Mouse (Mus musculus): ENCODE measurements around the gene Gm42906. TPM values are rescaled to one million over a fixed set of nuclear protein-coding genes. Genes with fewer than 3 reads are reported as not detected.

The Gm42906 gene
- total RNA-seq, 1 experiment, result not detected

DNA sequence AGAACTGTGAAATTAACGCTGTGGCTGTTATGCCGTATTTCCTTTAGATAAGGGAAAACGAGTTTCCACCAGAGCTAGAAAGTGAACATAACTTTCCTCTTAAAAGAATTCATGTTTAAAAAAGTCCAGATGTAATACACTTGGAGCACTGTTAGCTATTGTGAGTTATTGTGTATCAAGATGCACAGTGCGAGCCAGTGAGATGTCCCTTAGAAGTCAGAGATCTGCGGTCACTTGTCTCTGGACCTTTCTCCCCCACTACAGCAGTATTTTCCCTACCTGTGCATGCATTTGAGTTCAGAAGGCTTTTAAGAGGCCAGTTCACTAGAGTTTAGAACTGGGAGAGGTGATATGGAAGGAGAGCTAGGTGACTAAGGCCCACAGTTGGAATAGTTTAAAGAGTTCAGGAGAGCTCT lies 58.6 kb downstream of the Gm42906 start:
- no peak for TF ChIP-seq ZNF384 (IDR thresholded peaks at IDR 0.05; ENCODE audit: low read depth, low read length)
- no peak for TF ChIP-seq ZC3H11A (IDR thresholded peaks at IDR 0.05; ENCODE audit: borderline replicate concordance, low read depth, low read length)
- TF ChIP-seq CHD2 (IDR thresholded peaks at IDR 0.05; ENCODE audit: low read depth, low read length), result no peak
- no peak for TF ChIP-seq MAFK (IDR thresholded peaks at IDR 0.05; ENCODE audit: insufficient read depth, low read depth, low read length)
- no peak for TF ChIP-seq HCFC1 (IDR thresholded peaks at IDR 0.05; ENCODE audit: borderline replicate concordance, insufficient read depth, low read length)
- no peak for DNase-seq (ENCODE audit: low read depth, low spot score)
- Histone ChIP-seq H3K36me3 (ENCODE audit: control insufficient read depth, insufficient read depth, low read length, poor library complexity, severe bottlenecking) (no peaks in the 10 kb centered on the region), H3K4me1 (ENCODE audit: control insufficient read depth in 2 of 2, insufficient read depth in 2 of 2, low read length in 2 of 2, poor library complexity in 1 of 2) (peaks cover 0 to 4% of the 10 kb centered on the region in 2 experiments; a peak in 1 of 4 replicates), H3K27ac (ENCODE audit: insufficient read depth, low read depth, low read length, poor library complexity, severe bottlenecking) (peak overlapping the region; percentile 99; the same call in 1 of the 2 replicates), H3K9ac (ENCODE audit: insufficient read depth, low read depth, low read length, poor library complexity, severe bottlenecking) (peak overlapping the region; percentile 97), H3K4me3 (ENCODE audit: insufficient read depth in 1 of 2, low read depth in 1 of 2, low read length in 2 of 2, poor library complexity in 1 of 2, severe bottlenecking in 1 of 2) (peak overlapping the region; percentile 79 to 87), H3K9me3 (ENCODE audit: control insufficient read depth, insufficient read depth, low read depth, low read length) (no peaks in the 10 kb centered on the region)
- in situ Hi-C loops (cut with MboI; ENCODE audit: low sequenced_read_pairs in 2 of 2, unreplicated experiment in 2 of 2), result no loop called here

DNA sequence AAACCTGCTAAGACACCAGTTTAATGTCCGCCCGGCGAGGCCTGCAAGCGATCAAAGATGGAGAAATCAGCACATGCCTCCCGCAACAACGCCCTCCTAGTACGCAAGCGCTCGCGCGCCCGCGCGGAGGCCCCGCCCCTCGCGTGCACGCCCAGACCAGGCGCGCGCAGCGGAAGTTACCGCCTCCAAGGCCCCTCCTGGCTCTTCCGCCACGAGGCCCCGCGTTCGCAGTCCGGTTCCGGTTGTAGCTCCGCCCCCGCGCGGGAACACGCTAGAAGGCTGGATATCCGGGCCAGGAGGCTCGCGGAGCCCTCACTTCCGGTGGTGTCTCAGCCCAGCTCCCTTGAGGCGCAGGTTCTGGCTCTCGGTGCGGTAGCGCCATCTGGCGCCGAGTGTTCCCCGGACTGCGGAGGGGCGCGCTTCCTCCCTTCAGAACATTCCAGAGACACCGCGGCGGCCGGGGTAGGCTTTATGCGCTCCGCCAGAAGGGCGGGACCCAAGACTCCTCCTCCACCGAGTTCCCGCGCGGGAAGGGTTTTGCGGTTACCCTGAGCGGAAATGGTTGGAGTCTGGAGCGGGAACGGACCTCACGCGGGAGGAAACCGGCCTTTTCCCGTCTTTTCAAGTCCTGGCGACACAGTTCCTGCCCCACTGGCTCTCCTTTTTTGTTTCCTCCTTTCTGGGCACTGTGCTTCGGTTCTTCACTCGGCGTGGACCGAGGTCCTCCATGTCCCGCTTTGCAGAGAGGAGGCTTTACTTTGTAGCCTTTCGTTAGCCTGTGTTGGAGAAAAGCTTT lies 59.4 kb downstream of the Gm42906 start:
- in situ Hi-C loops (cut with MboI; ENCODE audit: low sequenced_read_pairs in 2 of 2, unreplicated experiment in 2 of 2), result no loop called here
- H3K9me3 ChIP-seq (ENCODE audit: control insufficient read depth, insufficient read depth, low read depth, low read length), result no peaks in the 10 kb centered on the region

DNA sequence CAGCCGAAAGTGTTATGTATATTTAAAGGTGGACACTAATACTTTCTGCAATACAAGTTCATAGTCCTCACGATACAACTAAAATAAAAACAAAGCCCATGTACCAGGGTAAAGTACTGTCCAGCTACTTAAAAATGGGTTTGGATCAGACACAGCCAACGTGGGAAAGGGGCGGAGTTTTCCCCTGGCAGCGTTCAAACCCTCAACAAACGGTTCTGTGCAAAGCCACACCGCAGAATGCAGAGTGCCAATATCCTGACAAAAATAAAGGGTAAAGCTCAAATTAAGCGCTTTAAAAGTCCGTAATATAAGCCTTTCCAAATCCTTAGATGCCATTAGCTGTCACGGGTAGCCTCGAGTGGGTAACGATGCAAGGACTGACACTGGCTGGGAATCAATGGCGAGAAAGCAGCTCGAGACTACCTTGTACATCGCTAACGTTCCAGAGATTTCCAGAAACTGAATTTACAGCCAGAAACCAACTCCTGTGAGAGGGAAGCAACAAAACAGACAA lies 60.0 kb downstream of the Gm42906 start:
- peak overlapping the region; percentile 81 for H3K9ac ChIP-seq (ENCODE audit: insufficient read depth, low read depth, low read length, poor library complexity, severe bottlenecking)
- H3K9me3 ChIP-seq (ENCODE audit: control insufficient read depth, insufficient read depth, low read depth, low read length), result no peaks in the 10 kb centered on the region
- peak overlapping the region; percentile 69 to 88 for H3K4me3 ChIP-seq (ENCODE audit: insufficient read depth in 1 of 2, low read depth in 1 of 2, low read length in 2 of 2, poor library complexity in 1 of 2, severe bottlenecking in 1 of 2)
- H3K27ac ChIP-seq (ENCODE audit: insufficient read depth, low read depth, low read length, poor library complexity, severe bottlenecking), result peak overlapping the region; percentile 86
- no peak for DNase-seq (ENCODE audit: low read depth, low spot score)
- in situ Hi-C loops (cut with MboI; ENCODE audit: low sequenced_read_pairs in 2 of 2, unreplicated experiment in 2 of 2), result no loop called here
- TF ChIP-seq CHD2 (IDR thresholded peaks at IDR 0.05; ENCODE audit: low read depth, low read length) (no peak), HCFC1 (IDR thresholded peaks at IDR 0.05; ENCODE audit: borderline replicate concordance, insufficient read depth, low read length) (no peak), ZC3H11A (IDR thresholded peaks at IDR 0.05; ENCODE audit: borderline replicate concordance, low read depth, low read length) (no peak), ZNF384 (IDR thresholded peaks at IDR 0.05; ENCODE audit: low read depth, low read length) (no peak), MAFK (IDR thresholded peaks at IDR 0.05; ENCODE audit: insufficient read depth, low read depth, low read length) (no peak)
- H3K4me1 ChIP-seq (ENCODE audit: control insufficient read depth in 2 of 2, insufficient read depth in 2 of 2, low read length in 2 of 2, poor library complexity in 1 of 2), result peaks cover 0 to 4% of the 10 kb centered on the region in 2 experiments; a peak in 1 of 4 replicates
- no peaks in the 10 kb centered on the region for H3K36me3 ChIP-seq (ENCODE audit: control insufficient read depth, insufficient read depth, low read length, poor library complexity, severe bottlenecking)

More for the DNA sequence above, 59.4 kb downstream of the Gm42906 start:
- Histone ChIP-seq H3K4me1 (ENCODE audit: control insufficient read depth in 2 of 2, insufficient read depth in 2 of 2, low read length in 2 of 2, poor library complexity in 1 of 2) (peaks cover 0 to 4% of the 10 kb centered on the region in 2 experiments; a peak in 1 of 4 replicates), H3K4me3 (ENCODE audit: insufficient read depth in 1 of 2, low read depth in 1 of 2, low read length in 2 of 2, poor library complexity in 1 of 2, severe bottlenecking in 1 of 2) (peak overlapping the region; percentile 87 to 88), H3K9ac (ENCODE audit: insufficient read depth, low read depth, low read length, poor library complexity, severe bottlenecking) (peak overlapping the region; percentile 97), H3K36me3 (ENCODE audit: control insufficient read depth, insufficient read depth, low read length, poor library complexity, severe bottlenecking) (no peaks in the 10 kb centered on the region), H3K27ac (ENCODE audit: insufficient read depth, low read depth, low read length, poor library complexity, severe bottlenecking) (peak overlapping the region; percentile 99)
- TF ChIP-seq ZNF384 (IDR thresholded peaks at IDR 0.05; ENCODE audit: low read depth, low read length) (0 out of 2 replicates have a peak, but pooled peaks have one; percentile 10), ZC3H11A (IDR thresholded peaks at IDR 0.05; ENCODE audit: borderline replicate concordance, low read depth, low read length) (peak; percentile 75), CHD2 (IDR thresholded peaks at IDR 0.05; ENCODE audit: low read depth, low read length) (peak; percentile 79), MAFK (IDR thresholded peaks at IDR 0.05; ENCODE audit: insufficient read depth, low read depth, low read length) (no peak), HCFC1 (IDR thresholded peaks at IDR 0.05; ENCODE audit: borderline replicate concordance, insufficient read depth, low read length) (peak; percentile 75; the same call in 1 of the 2 replicates)
- peak; percentile 96 for DNase-seq (ENCODE audit: low read depth, low spot score)

DNA sequence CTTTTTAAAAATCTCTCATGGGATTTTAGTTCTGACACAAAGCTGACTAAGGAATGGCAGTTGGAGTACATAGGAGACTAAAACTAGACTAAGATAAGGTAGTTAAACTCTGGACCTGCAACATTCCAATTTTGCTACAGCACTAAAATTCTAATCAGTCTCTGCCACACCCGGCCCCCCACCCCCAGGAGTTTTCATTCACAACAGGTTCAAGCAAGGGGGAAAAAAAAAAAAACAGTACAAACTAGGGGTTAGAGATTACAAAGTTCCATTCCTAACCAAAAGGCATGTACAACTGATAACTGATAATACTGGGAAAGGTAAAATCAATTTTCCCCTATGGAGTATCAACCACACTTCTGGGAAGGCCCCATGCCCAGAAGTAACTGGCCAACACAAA lies 60.6 kb downstream of the Gm42906 start:
- peaks cover 0 to 4% of the 10 kb centered on the region in 2 experiments; a peak in 1 of 4 replicates for H3K4me1 ChIP-seq (ENCODE audit: control insufficient read depth in 2 of 2, insufficient read depth in 2 of 2, low read length in 2 of 2, poor library complexity in 1 of 2)
- H3K4me3 ChIP-seq (ENCODE audit: insufficient read depth in 1 of 2, low read depth in 1 of 2, low read length in 2 of 2, poor library complexity in 1 of 2, severe bottlenecking in 1 of 2), result peak overlapping the region; percentile 69 to 88
- TF ChIP-seq ZC3H11A (IDR thresholded peaks at IDR 0.05; ENCODE audit: borderline replicate concordance, low read depth, low read length), result no peak
- TF ChIP-seq ZNF384 (IDR thresholded peaks at IDR 0.05; ENCODE audit: low read depth, low read length), result no peak
- no peak for TF ChIP-seq MAFK (IDR thresholded peaks at IDR 0.05; ENCODE audit: insufficient read depth, low read depth, low read length)
- TF ChIP-seq CHD2 (IDR thresholded peaks at IDR 0.05; ENCODE audit: low read depth, low read length), result no peak
- TF ChIP-seq HCFC1 (IDR thresholded peaks at IDR 0.05; ENCODE audit: borderline replicate concordance, insufficient read depth, low read length), result no peak
- no peaks in the 10 kb centered on the region for H3K9me3 ChIP-seq (ENCODE audit: control insufficient read depth, insufficient read depth, low read depth, low read length)
- DNase-seq (ENCODE audit: low read depth, low spot score), result no peak
- no peak overlapping the region for H3K27ac ChIP-seq (ENCODE audit: insufficient read depth, low read depth, low read length, poor library complexity, severe bottlenecking)
- H3K36me3 ChIP-seq (ENCODE audit: control insufficient read depth, insufficient read depth, low read length, poor library complexity, severe bottlenecking), result no peaks in the 10 kb centered on the region
- peak overlapping the region; percentile 81 for H3K9ac ChIP-seq (ENCODE audit: insufficient read depth, low read depth, low read length, poor library complexity, severe bottlenecking)
- in situ Hi-C loops (cut with MboI; ENCODE audit: low sequenced_read_pairs in 2 of 2, unreplicated experiment in 2 of 2), result no loop called here

All from ES-E14 (cell line).